Mouse (Mus musculus): Measurements from ENCODE around the gene Pias1.

The Pias1 gene

DNA sequence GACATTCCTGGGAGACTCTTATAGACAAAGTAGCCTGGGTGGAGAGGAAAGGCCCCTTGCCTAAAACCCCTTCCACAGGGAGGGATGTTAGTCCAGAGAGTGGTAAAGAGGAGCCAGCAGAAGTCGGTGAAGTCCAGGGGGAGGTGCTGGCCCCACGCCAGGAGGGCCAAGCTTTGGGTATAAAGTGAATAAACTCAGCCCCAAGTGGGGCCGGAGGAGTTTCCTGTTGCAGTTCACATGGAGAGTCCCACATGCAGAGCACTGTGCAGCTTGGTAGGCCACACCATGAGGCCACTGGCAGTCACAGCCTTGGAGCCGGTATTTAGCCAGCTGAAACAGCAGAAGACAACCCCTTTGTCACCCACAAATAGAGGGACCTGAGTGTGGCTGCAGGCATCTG, 133.2 kb downstream of the Pias1 start:
- no peak for DNase-seq

DNA sequence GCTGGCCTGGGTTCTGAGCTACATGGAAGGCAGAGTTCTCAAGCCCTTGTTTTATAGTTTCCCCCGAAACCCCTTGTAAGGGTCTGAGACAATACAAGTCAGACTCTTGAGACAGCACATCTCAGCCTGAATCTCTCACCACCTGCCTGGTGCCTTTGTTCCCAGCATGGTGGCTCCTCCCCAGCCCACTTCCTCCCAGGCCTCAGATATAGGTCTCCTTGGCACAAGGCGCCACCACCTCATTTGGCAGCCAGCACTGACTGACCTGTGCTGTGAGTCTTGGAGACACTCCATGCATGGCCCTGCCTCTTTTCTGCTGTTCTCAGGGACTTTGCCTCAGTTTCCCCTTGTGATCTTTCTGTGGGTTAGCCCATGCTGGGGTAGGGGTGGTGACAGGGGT, 136.2 kb downstream of the Pias1 start:
- DNase-seq = no peak

DNA sequence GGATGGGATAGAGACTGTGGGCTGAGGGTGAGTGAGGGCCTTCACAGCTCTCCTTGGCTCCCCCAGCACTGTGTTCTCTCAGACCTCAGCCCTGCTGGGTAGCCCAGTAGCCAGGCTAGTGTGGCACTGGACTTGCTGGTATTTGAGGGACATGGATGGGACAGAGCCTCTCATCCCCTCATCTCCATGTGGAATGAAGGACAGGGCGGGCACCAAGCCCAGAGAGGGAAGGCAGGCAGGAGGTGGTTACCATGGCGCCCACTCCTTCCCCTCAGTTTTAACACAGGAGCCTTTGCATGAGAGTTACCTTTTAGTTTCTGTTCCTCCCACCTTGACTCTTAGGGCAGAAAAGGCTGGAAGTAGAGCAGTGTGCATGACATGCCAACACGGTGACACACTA, 139.1 kb downstream of the Pias1 start:
- DNase-seq = no peak

DNA sequence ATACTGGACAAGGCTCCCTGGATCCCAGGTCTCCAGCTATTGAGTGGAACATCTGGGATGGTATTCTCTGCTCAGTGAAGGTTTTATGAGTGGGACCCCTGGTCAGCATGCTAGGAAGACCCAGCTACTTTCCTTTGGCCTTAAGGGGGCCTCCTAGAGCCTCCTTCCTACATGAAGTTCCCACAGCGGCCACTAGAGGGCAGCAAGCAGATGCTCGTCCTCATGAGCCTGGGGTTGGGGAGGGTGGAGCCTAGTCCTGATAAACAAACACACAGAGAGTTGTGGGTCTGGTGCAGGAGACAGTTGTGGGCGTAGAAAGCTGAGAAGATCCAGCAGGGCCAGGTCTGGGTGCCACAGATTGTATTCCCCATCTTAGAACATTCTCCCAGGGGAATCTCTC, 140.0 kb downstream of the Pias1 start:
- peak; percentile 90 for DNase-seq

DNA sequence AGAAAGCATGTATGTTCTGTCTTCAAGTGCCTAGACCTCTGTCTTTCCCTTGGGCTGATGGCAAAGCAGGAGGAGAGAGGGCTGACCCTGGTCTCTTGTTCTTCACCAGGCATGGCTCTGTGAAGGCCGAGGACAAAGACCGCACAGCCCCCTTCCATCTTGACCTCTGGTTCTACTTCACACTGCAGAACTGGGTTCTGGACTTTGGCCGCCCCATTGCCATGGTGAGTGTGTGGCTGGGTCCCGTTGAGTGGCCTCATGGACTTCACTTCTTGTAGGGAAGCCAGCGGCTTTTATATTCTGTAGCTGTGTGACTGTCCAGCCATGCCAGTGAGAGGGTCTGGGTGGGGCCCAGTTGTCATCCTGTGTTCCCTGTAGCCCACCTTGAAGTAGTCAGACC, 143.3 kb downstream of the Pias1 start:
- DNase-seq = peak; percentile 77

DNA sequence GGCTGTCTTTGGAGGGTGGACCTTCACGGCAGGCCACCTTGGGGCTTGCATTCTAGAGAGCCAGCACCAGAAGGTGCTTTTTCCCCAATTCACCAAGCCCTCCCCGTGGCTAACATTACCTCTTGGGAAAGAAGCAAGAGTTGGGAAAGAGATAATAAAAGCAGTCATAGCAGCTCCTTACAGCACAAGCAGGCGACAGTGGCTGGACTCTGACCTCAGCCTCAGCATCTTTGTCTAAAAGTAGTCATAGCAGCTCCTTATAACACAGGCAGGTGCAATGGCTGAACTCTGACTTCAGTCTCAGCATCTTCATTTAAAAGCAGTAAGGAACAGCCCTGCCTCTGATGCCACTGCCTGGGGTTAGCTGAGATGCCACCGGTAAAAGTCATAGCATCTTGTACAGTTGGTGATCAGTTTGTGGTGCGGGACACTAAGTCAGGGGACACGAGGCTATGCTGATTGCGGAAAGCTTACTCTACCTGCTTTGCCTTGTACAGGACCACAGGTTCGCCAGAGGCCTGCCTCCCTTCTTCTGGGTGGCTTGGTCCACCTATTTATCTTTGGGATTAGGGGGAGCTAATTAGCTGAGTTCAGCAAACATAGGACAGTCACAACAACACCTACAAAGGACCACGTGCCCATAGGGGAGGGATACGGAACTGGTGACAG, 144.2 kb downstream of the Pias1 start:
- no peak for DNase-seq

DNA sequence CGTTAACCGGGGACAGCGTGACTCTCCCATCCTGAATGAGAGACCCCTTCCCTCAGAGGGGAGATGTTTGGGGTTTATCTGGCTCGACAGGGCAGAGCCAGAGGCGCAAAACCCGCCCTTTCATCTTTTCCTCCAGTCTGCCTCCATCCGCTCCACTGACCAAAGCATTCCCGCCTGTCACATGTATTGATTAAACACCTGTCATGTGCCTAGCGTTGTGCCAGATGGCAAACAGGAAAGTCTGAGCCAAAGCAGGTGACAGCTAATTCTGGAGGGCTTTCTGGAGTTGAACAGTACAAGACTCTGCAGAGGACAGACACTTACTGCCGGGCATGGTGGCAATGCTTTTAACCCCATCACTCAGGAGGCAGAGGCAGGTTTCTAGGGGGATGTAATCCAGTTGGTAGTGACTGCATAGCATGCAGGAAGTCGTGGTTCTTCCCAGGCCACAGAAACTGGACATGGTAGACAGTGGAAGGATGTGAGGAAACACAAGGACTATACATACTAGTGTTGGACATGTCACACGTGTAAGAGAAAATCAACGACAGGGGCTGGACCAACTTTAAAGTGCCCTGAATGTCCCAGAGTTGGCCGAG, 148.5 kb downstream of the Pias1 start:
- peak; percentile 58 for DNase-seq

DNA sequence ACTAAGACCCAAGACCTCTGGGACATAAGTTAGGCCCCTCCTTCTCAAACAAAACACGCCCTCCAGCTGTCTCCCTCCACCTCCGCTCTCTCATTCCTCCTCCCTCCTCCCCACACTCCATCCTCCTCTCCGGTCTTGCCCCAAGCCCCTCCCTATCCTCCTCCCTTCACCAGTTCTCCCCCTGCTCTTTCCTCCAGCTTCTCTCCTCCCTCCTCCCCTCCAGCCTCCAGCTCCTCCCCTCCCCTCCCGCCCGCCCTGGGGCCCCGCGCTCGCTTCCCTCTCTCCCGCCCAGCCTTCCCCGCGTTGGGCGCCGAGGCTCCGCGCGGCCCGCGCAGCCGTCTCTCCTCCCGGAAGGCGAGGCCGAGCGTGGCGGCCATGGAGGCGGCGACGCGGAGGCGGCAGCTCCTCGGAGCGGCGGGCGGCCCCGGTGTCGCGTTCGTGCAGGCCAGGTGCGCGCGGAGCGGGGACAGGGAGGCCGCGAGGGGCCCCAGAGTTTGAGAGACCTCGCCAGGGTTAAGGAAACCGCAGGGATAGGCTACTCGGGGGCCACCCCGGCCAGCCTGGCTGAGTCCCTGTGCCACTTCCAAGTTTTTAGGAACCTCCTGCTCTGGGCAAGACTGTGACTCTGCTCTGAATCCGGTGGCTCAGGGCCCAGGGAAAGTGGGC, 149.1 kb downstream of the Pias1 start, which contains the start of gene Cln6:
TSS of gene Cln6 (plus strand) at position 280 of the 666 bp plus-strand sequence.
- peak; percentile 84 for DNase-seq

DNA sequence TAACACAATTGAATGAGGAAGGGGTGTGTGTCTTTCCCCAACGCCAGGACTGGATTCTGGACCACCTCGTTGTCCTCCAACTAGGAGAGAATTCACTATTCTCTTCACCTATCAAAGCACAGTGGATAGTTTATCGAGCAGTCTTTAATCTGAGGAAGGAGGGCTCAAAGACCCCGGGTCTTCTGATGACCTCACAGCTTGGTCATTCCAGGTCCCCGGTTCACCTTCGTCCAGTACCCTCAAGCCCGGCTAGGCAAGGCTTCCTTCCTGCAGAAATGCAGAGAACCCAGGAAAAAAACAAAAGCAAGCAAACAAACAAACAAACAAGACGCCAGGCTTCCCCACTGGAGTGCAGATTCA, 149.6 kb downstream of the Pias1 start:
- no peak for DNase-seq

DNA sequence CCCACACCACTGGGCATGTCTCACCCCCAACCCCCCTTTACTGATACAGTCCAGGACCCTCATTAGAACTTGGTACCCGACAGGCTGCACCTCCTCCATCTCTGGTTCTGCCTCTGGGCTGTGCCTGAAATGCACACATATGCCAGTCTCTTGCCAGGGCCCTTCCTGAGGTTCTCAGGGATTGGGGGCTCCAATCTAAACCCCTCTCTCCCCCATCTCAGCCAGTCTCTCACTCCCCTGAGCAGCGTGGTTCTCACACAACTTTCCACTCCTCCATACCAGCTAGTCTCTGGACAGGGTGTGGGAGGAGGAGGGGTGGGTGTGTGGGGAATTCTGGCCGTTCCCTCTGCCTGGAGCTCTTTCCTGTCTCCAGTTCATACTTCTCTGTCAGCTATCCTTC, 150.1 kb downstream of the Pias1 start:
- DNase-seq = no peak

DNA sequence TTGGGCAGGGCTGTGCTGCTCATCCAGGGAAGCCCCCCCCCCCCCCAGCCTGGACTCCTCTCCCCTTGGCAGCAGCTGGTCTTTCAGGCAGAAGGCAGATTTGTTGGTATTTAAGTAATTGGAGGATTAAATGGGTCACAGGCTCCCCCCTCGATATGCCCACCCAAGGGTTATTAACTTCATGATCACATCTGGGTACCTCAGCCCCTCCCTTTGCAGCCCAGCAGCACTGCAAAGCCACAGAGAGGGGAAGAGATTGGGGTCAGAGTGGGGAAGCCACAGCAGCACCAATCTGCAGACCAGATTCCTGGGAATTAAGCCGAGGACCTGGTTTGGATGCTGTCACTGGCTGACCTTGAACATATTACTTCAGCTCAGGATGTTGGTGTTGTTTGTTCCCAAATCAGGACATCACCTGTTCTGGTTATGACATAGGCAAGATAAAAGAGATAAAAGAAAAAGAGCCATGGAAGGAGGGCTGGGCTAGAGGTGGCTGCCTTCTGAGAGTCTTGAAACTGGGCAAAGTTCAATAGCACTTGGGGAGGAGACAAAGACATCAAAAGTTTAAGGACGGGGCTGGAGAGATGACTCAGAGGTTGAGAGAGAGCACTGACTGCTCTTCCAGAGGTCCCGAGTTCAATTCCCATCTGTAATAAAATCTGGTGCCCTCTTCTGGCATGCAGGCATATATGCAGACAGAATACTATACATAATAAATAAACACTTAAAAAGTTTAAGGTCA, 151.8 kb downstream of the Pias1 start:
- DNase-seq = no peak

DNA sequence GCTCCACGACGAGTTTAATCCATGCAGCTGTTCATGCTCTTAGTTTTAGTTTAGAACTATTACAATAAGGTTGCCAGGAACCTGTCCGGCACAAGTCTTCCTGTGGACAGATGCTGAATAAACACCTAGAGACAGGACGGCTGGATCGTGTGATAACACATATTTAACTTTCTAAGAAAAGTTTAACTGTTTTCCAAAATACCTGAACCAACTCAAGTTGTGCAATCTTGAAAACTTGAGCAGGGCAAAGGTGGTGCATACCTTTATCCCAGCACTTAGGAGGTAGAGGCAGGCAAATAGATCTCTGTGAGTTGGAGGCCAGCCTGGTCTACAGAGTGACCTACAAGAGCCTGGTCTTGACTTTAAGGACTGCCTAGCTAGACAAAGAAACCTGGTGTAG, 152.8 kb downstream of the Pias1 start:
- no peak for DNase-seq

DNA sequence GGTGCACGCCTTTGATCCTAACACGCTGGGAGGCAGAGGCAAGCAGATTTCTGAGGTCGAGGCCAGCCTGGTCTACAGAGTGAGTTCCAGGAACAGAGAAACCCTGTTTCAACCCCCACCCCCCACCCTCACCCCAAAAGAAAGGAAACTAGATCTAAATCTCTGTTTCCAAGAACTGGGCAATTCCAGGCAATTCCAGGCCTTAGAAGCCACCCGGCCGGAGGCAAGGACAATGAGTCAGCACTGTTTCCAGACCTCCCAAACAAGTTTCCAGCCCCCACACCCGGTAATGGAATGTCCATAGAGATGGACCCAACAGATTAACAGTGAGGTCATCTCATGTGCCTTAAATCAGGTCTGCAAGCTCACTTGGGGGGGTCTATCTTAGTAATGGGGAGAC, 157.8 kb downstream of the Pias1 start:
- no peak for DNase-seq

DNA sequence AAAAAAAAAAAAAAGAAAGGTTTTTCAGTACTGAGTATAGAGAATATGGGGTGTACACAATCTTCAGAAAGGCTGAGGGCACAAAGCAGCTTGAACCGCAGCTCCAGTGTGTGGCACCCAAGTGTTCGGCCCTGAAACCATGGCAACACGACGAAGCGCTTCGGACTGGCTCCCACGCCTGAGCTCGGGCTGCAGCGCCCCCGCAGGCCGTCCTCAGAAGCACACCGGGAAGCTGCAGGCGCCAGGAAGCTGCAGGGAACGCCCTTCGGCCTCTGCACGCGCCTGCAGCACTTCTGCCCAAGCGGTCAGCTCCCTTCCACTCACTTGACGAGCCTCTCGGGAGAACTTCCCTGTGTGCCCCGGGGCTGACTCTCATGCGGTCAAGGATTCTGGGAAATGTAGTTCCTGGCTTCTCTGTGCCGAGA, 159.1 kb downstream of the Pias1 start:
- peak; percentile 99 for DNase-seq

Data from kidney, adult 9 months (tissue).